Mouse (Mus musculus) gastrocnemius, postnatal 36 days (tissue): ENCODE results near the gene Fem1a. TPM values are rescaled to one million over a fixed set of nuclear protein-coding genes. Genes with fewer than 3 reads are reported as not detected.

ENCODE experiments used
- DNase-seq, 2 experiments: peaks; one replicate each; pipeline ENCODE4 v3.0.0; 2022
- intact Hi-C: fragments of 180-260 bp; cut with DNase I; formaldehyde crosslinking; loops from one replicate; pipeline ENCODE4 v1.15.1; 2025
- total RNA-seq, 2 experiments: library from RNA; stranded (reverse); gene quantifications; 2 replicates each; pipeline ENCODE4 v1.2.3; 2021

Fem1a gene
- total RNA-seq, 2 experiments from 2014 or later: 152 TPM

GRCm38 (mm10) chr17:56275842-56276480, 19.4 kb downstream of the Fem1a start:
- DNase-seq: no peak
- intact Hi-C loops: loop anchor here (2.0 kb wide), 1 partner anchor 15 kb away; no protein-coding TSS in a partner anchor

- peak; percentile 78 to 87 for DNase-seq
- intact Hi-C loops: loop anchor here (2.0 kb wide), 1 partner anchor 14 kb away; no protein-coding TSS in a partner anchor
These were observed 20.3 kb downstream of the Fem1a start, which contains the start of gene Ticam1 for GRCm38 (mm10) chr17:56276643-56277566. Gene Ticam1, minus strand, starts transcription at chr17:56276786.

- intact Hi-C loops: loop anchor here (2.0 kb wide), 1 partner anchor 13 kb away; no protein-coding TSS in a partner anchor
- no peak for DNase-seq
These were observed 20.9 kb downstream of the Fem1a start for GRCm38 (mm10) chr17:56277567-56277893.

- no peak for DNase-seq
- intact Hi-C loops: no loop called here
These were observed 21.7 kb downstream of the Fem1a start for GRCm38 (mm10) chr17:56278340-56278739.

- intact Hi-C loops: no loop called here
- no peak for DNase-seq
These were observed 23.0 kb downstream of the Fem1a start for GRCm38 (mm10) chr17:56279481-56280155.

- intact Hi-C loops: no loop called here
- DNase-seq: no peak
These were observed 24.6 kb downstream of the Fem1a start for GRCm38 (mm10) chr17:56281193-56281592.

- DNase-seq: no peak
- intact Hi-C loops: no loop called here
These were observed 26.2 kb downstream of the Fem1a start for GRCm38 (mm10) chr17:56282802-56283201.

GRCm38 (mm10) chr17:56283316-56283715, 26.7 kb downstream of the Fem1a start:
- intact Hi-C loops: no loop called here

GRCm38 (mm10) chr17:56285995-56286394, 29.4 kb downstream of the Fem1a start:
- DNase-seq: no peak
- intact Hi-C loops: no loop called here

More at GRCm38 (mm10) chr17:56283316-56283715, 26.7 kb downstream of the Fem1a start:
- DNase-seq: no peak

- no peak for DNase-seq
- intact Hi-C loops: no loop called here
These were observed 31.2 kb downstream of the Fem1a start for GRCm38 (mm10) chr17:56287830-56288229.

- DNase-seq: no peak
- intact Hi-C loops: no loop called here
These were observed 32.3 kb downstream of the Fem1a start for GRCm38 (mm10) chr17:56288866-56289265.

- intact Hi-C loops: loop anchor here (2.0 kb wide), 1 partner anchor 13 kb away; the partner anchor contains the start of gene Ticam1
- DNase-seq: no peak
These were observed 33.0 kb downstream of the Fem1a start for GRCm38 (mm10) chr17:56289371-56290331.

- peak; percentile 98 to 99 for DNase-seq
- intact Hi-C loops: loop anchor here (2.0 kb wide), 1 partner anchor 14 kb away; the partner anchor contains the start of gene Ticam1
These were observed 34.0 kb downstream of the Fem1a start for GRCm38 (mm10) chr17:56290388-56291170.

GRCm38 (mm10) chr17:56291171-56291511, 34.5 kb downstream of the Fem1a start:
- peak; percentile 83 to 90 for DNase-seq
- intact Hi-C loops: loop anchor here (2.0 kb wide), 1 partner anchor 14 kb away; the partner anchor contains the start of gene Ticam1

- intact Hi-C loops: loop anchor here (2.0 kb wide), 1 partner anchor 15 kb away; the partner anchor contains the start of gene Ticam1
- DNase-seq: no peak
These were observed 35.3 kb downstream of the Fem1a start for GRCm38 (mm10) chr17:56291826-56292475.

GRCm38 (mm10) chr17:56292531-56293222, 36.1 kb downstream of the Fem1a start, which contains the start of gene Plin3:
Gene Plin3, minus strand, starts transcription at chr17:56292873.
- intact Hi-C loops: no loop called here
- peak in 1 of 2 experiments; percentile 60 for DNase-seq

- intact Hi-C loops: no loop called here
These were observed 36.7 kb downstream of the Fem1a start for GRCm38 (mm10) chr17:56293291-56293690.

More at GRCm38 (mm10) chr17:56293291-56293690, 36.7 kb downstream of the Fem1a start:
- DNase-seq: no peak
